Mouse (Mus musculus) embryonic facial prominence, embryonic 14.5 days (tissue): Measurements from ENCODE around the gene Zdhhc6. TPM values are rescaled to one million over a fixed set of nuclear protein-coding genes. Genes with fewer than 3 reads are reported as not detected.
A peak's percentile ranks its signal among the peaks of the same experiment; 100 is the strongest.

ENCODE experiments used
- ATAC-seq: fragments of 200-750 bp; cut with Nextera tagmentation; 2 replicates; pipeline ENCODE4 v1.8.0; 2017; ENCODE audit warnings: low read depth, moderate number of reproducible peaks, moderate TSS enrichment
- DNase-seq: peaks from one replicate; pipeline ENCODE4 v3.0.0-alpha.2; 2015; ENCODE audit warnings: low spot score
- H3K27ac ChIP-seq: fragments of 300-500 bp; sonication (generic); replicated peaks from 2 replicates; pipeline ENCODE4 v1.5.1; 2014; ENCODE audit warnings: low read depth, mild to moderate bottlenecking, low read length, moderate library complexity
- H3K27me3 ChIP-seq: fragments of 300-500 bp; sonication (generic); replicated peaks from 2 replicates; pipeline ENCODE4 v1.6.1; 2014; ENCODE audit warnings: low read length; ENCODE audit not compliant: control insufficient read depth, insufficient read depth
- H3K36me3 ChIP-seq: fragments of 300-500 bp; sonication (generic); 2 replicates; pipeline ENCODE4 v1.6.1; 2014; ENCODE audit warnings: low read length, mixed read lengths; ENCODE audit not compliant: control insufficient read depth, insufficient read depth
- H3K4me1 ChIP-seq: fragments of 300-500 bp; sonication (generic); 2 replicates; pipeline ENCODE4 v1.6.1; 2014; ENCODE audit warnings: antibody characterized with exemption, low read length; ENCODE audit not compliant: control insufficient read depth, insufficient read depth
- H3K4me2 ChIP-seq: fragments of 300-500 bp; sonication (generic); 2 replicates; pipeline ENCODE4 v1.6.1; 2014; ENCODE audit warnings: low read depth, mild to moderate bottlenecking, low read length, moderate library complexity, mixed read lengths
- H3K4me3 ChIP-seq: fragments of 300-500 bp; sonication (generic); 2 replicates; pipeline ENCODE4 v1.5.1; 2014; ENCODE audit warnings: low read depth, mild to moderate bottlenecking, low read length
- H3K9ac ChIP-seq: fragments of 300-500 bp; sonication (generic); 2 replicates; pipeline ENCODE4 v1.6.1; 2014; ENCODE audit warnings: low read depth, mild to moderate bottlenecking, low read length, moderate library complexity, mixed read lengths
- H3K9me3 ChIP-seq: fragments of 300-500 bp; sonication (generic); 2 replicates; pipeline ENCODE4 v1.6.1; 2016; ENCODE audit warnings: low read length; ENCODE audit not compliant: control insufficient read depth
- WGBS: fragments of 180-500 bp; shearing (Covaris S2); extraction: QIAGEN DNeasy Blood & Tissue Kit; methylation state at CpG from one replicate; pipeline ENCODE4 v1.1.7; 2014; 5-methylcytosine and 5-hydroxymethylcytosine counted together
- polyA plus RNA-seq: library from polyadenylated mRNA; unstranded; fragments of >200 nt; fragmentation: Nextera tagmentation; extraction: Ambion mirVana; gene quantifications from 2 replicates; pipeline ENCODE4 v1.2.1, GENCODE M21; 2014

Gene Zdhhc6
- polyA plus RNA-seq, 1 experiment from 2014 or later: 73.2 TPM

DNA sequence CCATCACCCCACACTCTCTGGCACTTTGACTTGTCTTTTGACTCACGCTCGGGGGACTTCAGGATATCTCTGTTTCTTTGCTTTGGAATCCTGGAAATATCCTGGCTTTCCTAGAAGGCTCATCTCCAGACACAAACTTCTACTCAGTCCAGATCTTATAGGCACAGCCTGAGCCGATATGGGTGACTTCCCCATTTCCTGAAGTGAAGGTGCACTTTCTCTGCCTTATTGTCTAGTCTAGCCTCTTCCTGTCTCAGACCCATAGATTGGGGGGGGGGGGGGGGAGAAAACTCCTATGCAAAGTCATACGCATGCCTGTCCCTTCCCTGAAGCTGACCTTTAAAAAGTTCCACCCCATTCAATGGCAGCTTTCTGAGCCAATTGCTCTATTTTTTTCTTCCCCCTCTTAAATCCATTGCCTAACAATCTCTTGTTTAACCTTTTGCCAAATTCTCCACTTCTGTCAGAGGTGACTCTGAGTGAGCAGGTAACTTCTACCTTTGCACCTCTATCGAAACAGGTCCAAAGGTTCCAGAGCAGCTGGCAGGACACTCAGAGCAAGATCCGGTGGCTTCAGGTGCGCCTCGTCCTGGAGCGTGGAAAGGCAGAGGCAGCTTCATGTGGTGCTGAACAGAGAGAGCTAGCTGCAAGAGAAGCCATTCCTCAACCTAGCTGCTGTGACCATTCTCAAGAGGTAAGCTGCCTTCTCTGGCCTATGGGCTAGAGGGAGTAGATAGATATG lies 64.3 kb downstream of the Zdhhc6 start, which contains the start of gene Acsl5:
Acsl5 (plus strand) TSS at position 556 of the 742 bp plus-strand sequence.
- ATAC-seq: no peak
- no peak within 1 kb of the TSS for H3K27ac ChIP-seq

DNA sequence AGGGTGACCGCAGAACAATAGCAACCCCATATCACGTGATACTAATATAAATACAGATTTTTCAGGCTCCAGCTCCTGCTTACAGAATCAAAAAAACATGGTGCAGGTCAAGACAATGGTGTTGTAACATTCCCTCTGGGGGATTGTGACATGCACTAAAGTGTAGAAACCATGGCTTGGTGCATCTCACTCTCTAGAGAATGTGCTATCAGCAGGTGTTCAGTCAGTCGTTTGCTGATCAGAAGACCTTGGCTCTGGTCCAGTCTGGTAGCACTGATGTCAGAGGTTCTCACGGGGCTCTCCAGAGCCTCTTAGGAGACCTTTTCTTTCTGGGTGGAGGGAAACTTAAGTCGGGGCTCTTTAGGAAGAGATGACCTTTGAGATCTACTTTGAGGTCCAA lies 65.4 kb downstream of the Zdhhc6 start:
- WGBS: 84% methylated on average over 5 of the region's 5 CpGs
- Histone ChIP-seq H3K9me3 (no peaks in the 10 kb centered on the region), H3K27ac (no peak overlapping the region), H3K4me1 (no peaks in the 10 kb centered on the region; the same call in 1 of the 2 replicates), H3K36me3 (no peaks in the 10 kb centered on the region), H3K9ac (no peak overlapping the region), H3K4me3 (no peak overlapping the region), H3K4me2 (no peak overlapping the region), H3K27me3 (no peaks in the 10 kb centered on the region)
- no peak for ATAC-seq
- no peak for DNase-seq

More for the DNA sequence above, 64.3 kb downstream of the Zdhhc6 start, which contains the start of gene Acsl5:
- H3K4me1 ChIP-seq: no peaks in the 10 kb centered on the region; the same call in 1 of the 2 replicates
- DNase-seq: no peak
- no peaks in the 10 kb centered on the region for H3K9me3 ChIP-seq
- H3K4me3 ChIP-seq: no peak within 1 kb of the TSS
- no peaks in the 10 kb centered on the region for H3K27me3 ChIP-seq
- no peak within 1 kb of the TSS for H3K9ac ChIP-seq
- 90% methylated on average over 9 of the region's 9 CpGs for WGBS
- H3K36me3 ChIP-seq: no peaks in the 10 kb centered on the region
- no peak within 1 kb of the TSS for H3K4me2 ChIP-seq

DNA sequence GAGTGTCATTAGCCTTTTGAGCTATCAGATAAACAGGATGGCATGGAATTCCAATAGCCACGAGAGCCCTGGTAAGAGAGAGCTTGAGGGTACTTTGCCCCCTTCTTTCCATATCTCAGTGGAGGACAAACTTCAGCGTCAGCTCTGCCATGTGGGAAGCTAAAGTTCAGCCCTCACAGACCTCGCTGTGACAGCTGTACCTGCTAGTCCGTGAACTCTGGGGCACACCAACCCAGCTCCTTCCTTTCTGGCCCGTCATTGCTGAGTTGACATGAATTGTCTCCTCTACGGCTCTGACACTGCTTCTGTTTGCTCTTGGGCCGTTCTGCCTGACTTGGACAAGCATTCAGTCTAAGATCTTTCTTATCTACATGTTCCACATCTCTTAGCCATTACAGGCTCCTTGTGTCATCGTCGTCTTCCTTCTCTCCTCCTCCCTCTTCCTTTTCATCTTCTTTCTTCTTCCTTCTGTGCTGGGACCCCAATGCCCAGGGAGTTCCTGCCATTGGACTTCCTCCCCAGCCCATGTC lies 67.8 kb downstream of the Zdhhc6 start:
- 62% methylated on average over 9 of the region's 9 CpGs for WGBS
- H3K36me3 ChIP-seq: no peaks in the 10 kb centered on the region
- no peak for ATAC-seq
- no peak overlapping the region for H3K9ac ChIP-seq
- H3K9me3 ChIP-seq: no peaks in the 10 kb centered on the region
- H3K27ac ChIP-seq: no peak overlapping the region
- H3K4me1 ChIP-seq: no peaks in the 10 kb centered on the region
- no peak overlapping the region for H3K4me3 ChIP-seq
- no peak for DNase-seq
- H3K27me3 ChIP-seq: no peaks in the 10 kb centered on the region
- H3K4me2 ChIP-seq: no peak overlapping the region

DNA sequence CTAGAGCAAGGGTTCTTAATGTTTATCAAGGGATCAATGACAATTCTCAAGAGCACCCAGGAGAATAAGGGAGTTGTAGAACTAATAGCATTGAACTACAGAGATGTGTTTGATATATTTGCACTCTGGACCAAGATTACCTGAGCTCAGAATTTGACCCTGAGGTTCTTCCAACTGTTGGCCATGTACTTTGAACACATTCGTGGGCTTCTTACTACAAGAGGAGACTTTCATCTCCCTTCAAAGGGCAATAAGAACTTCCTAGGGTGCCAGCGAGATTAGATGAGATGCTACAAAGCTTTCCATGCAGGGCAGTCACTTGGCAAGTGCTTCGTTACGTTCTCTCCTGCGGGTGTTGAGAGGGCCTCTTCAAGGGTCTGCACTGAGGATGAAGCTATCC lies 68.3 kb downstream of the Zdhhc6 start:
- H3K9ac ChIP-seq: no peak overlapping the region
- H3K4me2 ChIP-seq: no peak overlapping the region
- no peaks in the 10 kb centered on the region for H3K9me3 ChIP-seq
- DNase-seq (no peak), ATAC-seq (no peak)
- 86% methylated on average over 5 of the region's 5 CpGs for WGBS
- no peak overlapping the region for H3K27ac ChIP-seq
- no peaks in the 10 kb centered on the region for H3K27me3 ChIP-seq
- no peaks in the 10 kb centered on the region for H3K36me3 ChIP-seq
- no peak overlapping the region for H3K4me3 ChIP-seq
- H3K4me1 ChIP-seq: no peaks in the 10 kb centered on the region

DNA sequence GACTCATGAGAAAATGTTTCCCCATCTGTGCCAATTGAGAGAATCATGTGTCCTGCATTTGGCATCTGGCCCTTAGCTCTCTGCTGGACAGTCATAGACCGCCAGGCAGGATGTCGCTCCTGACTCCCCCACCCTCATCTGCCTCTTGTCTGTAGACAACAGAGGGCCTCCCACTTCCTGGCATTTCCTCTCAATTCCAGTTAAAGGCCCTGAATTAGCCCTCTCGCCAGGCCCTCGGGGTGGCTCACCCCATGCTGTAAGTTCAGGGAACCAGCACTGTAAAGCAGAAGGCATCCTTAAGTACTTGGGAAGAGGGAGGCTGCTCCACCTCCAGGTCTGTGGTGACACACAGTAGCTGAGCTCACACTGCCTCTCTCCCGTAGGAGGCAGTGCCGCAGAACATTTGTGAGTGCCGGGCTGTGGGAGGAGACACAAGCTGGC lies 71.0 kb downstream of the Zdhhc6 start:
- Histone ChIP-seq H3K27ac (no peak overlapping the region), H3K36me3 (no peaks in the 10 kb centered on the region), H3K4me2 (no peak overlapping the region), H3K9me3 (no peaks in the 10 kb centered on the region), H3K4me1 (no peaks in the 10 kb centered on the region), H3K27me3 (no peaks in the 10 kb centered on the region), H3K4me3 (no peak overlapping the region), H3K9ac (no peak overlapping the region)
- ATAC-seq (peak; percentile 47), DNase-seq (peak; percentile 56)
- WGBS: 20% methylated on average over 7 of the region's 7 CpGs

- Histone ChIP-seq H3K4me1 (no peaks in the 10 kb centered on the region), H3K4me3 (no peak within 1 kb of the TSS), H3K9ac (no peak within 1 kb of the TSS), H3K4me2 (no peak within 1 kb of the TSS), H3K9me3 (no peaks in the 10 kb centered on the region), H3K27me3 (no peaks in the 10 kb centered on the region), H3K27ac (no peak within 1 kb of the TSS), H3K36me3 (no peaks in the 10 kb centered on the region)
- DNase-seq (no peak), ATAC-seq (no peak)
- 75% methylated on average over 6 of the region's 6 CpGs for WGBS
Measured at GRCm38 (mm10) chr19:55241186-55241645, 74.6 kb downstream of the Zdhhc6 start, which contains the start of gene Gucy2g. Gene Gucy2g (minus strand): TSS chr19:55241236.

GRCm38 (mm10) chr19:55239766-55240426 lies 75.9 kb downstream of the Zdhhc6 start:
- no peaks in the 10 kb centered on the region for H3K36me3 ChIP-seq
- no peak overlapping the region for H3K4me3 ChIP-seq
- no peak for DNase-seq
- 64% methylated on average over 6 of the region's 6 CpGs for WGBS
- no peak for ATAC-seq
- no peaks in the 10 kb centered on the region for H3K27me3 ChIP-seq
- no peaks in the 10 kb centered on the region for H3K9me3 ChIP-seq
- no peak overlapping the region for H3K9ac ChIP-seq
- no peaks in the 10 kb centered on the region for H3K4me1 ChIP-seq
- no peak overlapping the region for H3K4me2 ChIP-seq
- H3K27ac ChIP-seq: no peak overlapping the region

GRCm38 (mm10) chr19:55236564-55236963 lies 79.3 kb downstream of the Zdhhc6 start:
- DNase-seq: no peak
- Histone ChIP-seq H3K4me2 (no peak overlapping the region), H3K4me1 (no peaks in the 10 kb centered on the region), H3K27me3 (no peaks in the 10 kb centered on the region), H3K27ac (no peak overlapping the region), H3K36me3 (no peaks in the 10 kb centered on the region), H3K9ac (no peak overlapping the region), H3K9me3 (no peaks in the 10 kb centered on the region), H3K4me3 (no peak overlapping the region)
- ATAC-seq: no peak
- 77% methylated on average over 5 of the region's 5 CpGs for WGBS
